Comparison of ENCODE assay signal across 32 mouse cellular contexts in genomic region chr10:60900992-60901391, GRCm38 (mm10).
DNase-seq lines count a peak whose midpoint lies in the region; ATAC-seq and TF ChIP-seq lines count a peak whose summit lies in the region.
"Had no signal": no experiment of that assay in that cellular context is flagged by ENCODE, and none has a peak within 500 bp of the region (broad histone marks: within the 10 kb centered on the region; RNA-seq: fewer than 3 reads in every experiment).

No protein-coding gene starts in this region.

- no peak overlapping the region for H3K27ac ChIP-seq in ES-E14 (ENCODE audit: insufficient read depth, low read depth, low read length, poor library complexity, severe bottlenecking)
- H3K27ac ChIP-seq in kidney, embryonic 15.5 days = no peak overlapping the region
- H3K27ac ChIP-seq: embryonic facial prominence, embryonic 10.5 days; embryonic facial prominence, embryonic 13.5 days; forebrain, embryonic 10.5 days; heart, embryonic 15.5 days; hindbrain, embryonic 10.5 days; hindbrain, embryonic 13.5 days; intestine, embryonic 15.5 days had no signal

- H3K4me3 ChIP-seq in ES-E14 (ENCODE audit: insufficient read depth in 1 of 2, low read depth in 1 of 2, low read length in 2 of 2, poor library complexity in 1 of 2, severe bottlenecking in 1 of 2) = no peak overlapping the region
- no peak overlapping the region for H3K4me3 ChIP-seq in kidney, embryonic 15.5 days (replicated peaks)
- H3K4me3 ChIP-seq: embryonic facial prominence, embryonic 10.5 days; embryonic facial prominence, embryonic 13.5 days; erythroblast, embryonic 14.5 days; forebrain, embryonic 10.5 days; heart, embryonic 12.5 days; heart, embryonic 15.5 days; hindbrain, embryonic 10.5 days; hindbrain, embryonic 13.5 days; intestine, embryonic 15.5 days had no signal

- H3K27me3 ChIP-seq in kidney, embryonic 15.5 days = no peaks in the 10 kb centered on the region
- H3K27me3 ChIP-seq: embryonic facial prominence, embryonic 13.5 days; heart, embryonic 12.5 days; heart, embryonic 15.5 days; hindbrain, embryonic 13.5 days; intestine, embryonic 15.5 days had no signal

- WGBS in kidney, embryonic 15.5 days = 87% methylated on average over 2 of the region's 2 CpGs

- in situ Hi-C loops in ES-E14 (cut with MboI; ENCODE audit: low sequenced_read_pairs in 2 of 2, unreplicated experiment in 2 of 2) = no loop called here

- no peak for ATAC-seq in kidney, embryonic 15.5 days (replicated peaks; ENCODE audit: low FRiP score)
- ATAC-seq: activated CD4-positive, CD25-positive, alpha-beta regulatory T cell, adult 4 months; forebrain, embryonic 14.5 days; hindbrain, embryonic 16.5 days; intestine, embryonic 15.5 days; Patski had no signal

- no peaks in the 10 kb centered on the region for H3K9me3 ChIP-seq in ES-E14 (ENCODE audit: control insufficient read depth, insufficient read depth, low read depth, low read length)
- H3K9me3 ChIP-seq in kidney, embryonic 15.5 days (replicated peaks) = no peaks in the 10 kb centered on the region; the same call in 1 of the 2 replicates
- H3K9me3 ChIP-seq: embryonic facial prominence, embryonic 10.5 days; embryonic facial prominence, embryonic 13.5 days; forebrain, embryonic 10.5 days; heart, embryonic 12.5 days; heart, embryonic 15.5 days; hindbrain, embryonic 10.5 days; hindbrain, embryonic 13.5 days; intestine, embryonic 15.5 days had no signal

- H3K4me1 ChIP-seq in ES-E14 (ENCODE audit: control insufficient read depth in 2 of 2, insufficient read depth in 2 of 2, low read length in 2 of 2, poor library complexity in 1 of 2) = no peaks in the 10 kb centered on the region
- H3K4me1 ChIP-seq in kidney, embryonic 15.5 days = no peaks in the 10 kb centered on the region
- H3K4me1 ChIP-seq: embryonic facial prominence, embryonic 13.5 days; heart, embryonic 12.5 days; heart, embryonic 15.5 days; hindbrain, embryonic 10.5 days; intestine, embryonic 15.5 days had no signal

- no peaks in the 10 kb centered on the region for H3K36me3 ChIP-seq in ES-E14 (ENCODE audit: control insufficient read depth, insufficient read depth, low read length, poor library complexity, severe bottlenecking)
- H3K36me3 ChIP-seq in kidney, embryonic 15.5 days = no peaks in the 10 kb centered on the region
- H3K36me3 ChIP-seq: embryonic facial prominence, embryonic 10.5 days; embryonic facial prominence, embryonic 13.5 days; forebrain, embryonic 10.5 days; heart, embryonic 12.5 days; heart, embryonic 15.5 days; hindbrain, embryonic 10.5 days; hindbrain, embryonic 13.5 days; intestine, embryonic 15.5 days had no signal

- no peak overlapping the region for H3K4me2 ChIP-seq in kidney, embryonic 15.5 days
- H3K4me2 ChIP-seq: embryonic facial prominence, embryonic 13.5 days; heart, embryonic 12.5 days; heart, embryonic 15.5 days; hindbrain, embryonic 13.5 days; intestine, embryonic 15.5 days had no signal

- no peak overlapping the region for H3K9ac ChIP-seq in ES-E14 (ENCODE audit: insufficient read depth, low read depth, low read length, poor library complexity, severe bottlenecking)
- no peak overlapping the region for H3K9ac ChIP-seq in kidney, embryonic 15.5 days
- H3K9ac ChIP-seq: embryonic facial prominence, embryonic 13.5 days; heart, embryonic 12.5 days; heart, embryonic 15.5 days; hindbrain, embryonic 13.5 days; intestine, embryonic 15.5 days had no signal

- DNase-seq in 3T3-L1 (ENCODE audit: low read depth, low spot score) = peak; percentile 68
- DNase-seq in A20 (ENCODE audit: low read depth, low spot score) = peak; percentile 25
- no peak for DNase-seq in ES-E14 (ENCODE audit: low read depth, low spot score)
- DNase-seq in ZHBTc4 (ENCODE audit: low read depth, low spot score) = peak; percentile 25
- DNase-seq in adrenal gland, adult 18-20 months (ENCODE audit: low spot score in 2 of 2) = no peak
- no peak for DNase-seq in layer of hippocampus, postnatal 14 days (ENCODE audit: low spot score in 2 of 2)
- DNase-seq: adrenal gland, postnatal 14 days; cerebellum, adult 11-12 months; cerebellum, adult 8-10 months; cerebellum, postnatal 10 days; cerebellum, postnatal 36 days; embryo, embryonic 11 days; gastrocnemius, postnatal 25 days; heart, adult 18-20 months; heart, postnatal 10 days; heart, postnatal 36 days; kidney, adult 18-20 months; kidney, adult 9 months had no signal

TF ChIP-seq in ES-E14, 5 proteins besides CTCF, POLR2A, EP300 and RAD21:
- TF ChIP-seq MAFK (IDR thresholded peaks at IDR 0.05; ENCODE audit: insufficient read depth, low read depth, low read length) (peak; percentile 34; the same call in 1 of the 2 replicates), HCFC1 (IDR thresholded peaks at IDR 0.05; ENCODE audit: borderline replicate concordance, insufficient read depth, low read length) (no peak)

Comparison
In these comparisons a context has a peak if more than half of its experiments do, and no peak if none do; other contexts are left out.
1. DNase-seq: peak in 3T3-L1 (single experiment), A20 (single experiment) and ZHBTc4 (single experiment); none in ES-E14 (single experiment), adrenal gland, adult 18-20 months (0 of 2) and layer of hippocampus, postnatal 14 days (0 of 2).